Mouse (Mus musculus) heart, adult 8-10 months (tissue): ENCODE results near the gene Gba. TPM values are rescaled to one million over a fixed set of nuclear protein-coding genes. Genes with fewer than 3 reads are reported as not detected.
"Not testable (repeated sequence)": the region's sequence is repeated elsewhere in the genome, so short reads cannot be mapped to it uniquely, and the experiment has no call there.

Experiments
- DNase-seq: peaks from one replicate; pipeline ENCODE4 v3.0.0; 2022; ENCODE audit warnings: low spot score
- total RNA-seq, 4 experiments: library from RNA; stranded (reverse); gene quantifications; 2 replicates each; pipeline ENCODE4 v1.2.4; 2022

Gba gene
- 10 to 100 TPM; 17.0 to 19.8 (median 17.9) TPM for total RNA-seq

GRCm38 (mm10) chr3:89202253-89203141, at the start of gene Gba:
Gene Gba, plus strand, starts transcription at chr3:89202928.
- DNase-seq: peak; percentile 87

- DNase-seq: no peak
Observed at GRCm38 (mm10) chr3:89156951-89157350, 45.8 kb upstream of the Gba start.

- DNase-seq: no peak
Observed at GRCm38 (mm10) chr3:89158651-89159050, 44.1 kb upstream of the Gba start.

GRCm38 (mm10) chr3:89159211-89159610, 43.5 kb upstream of the Gba start:
- DNase-seq: no peak

- DNase-seq: no peak
Observed at GRCm38 (mm10) chr3:89159616-89160344, 42.9 kb upstream of the Gba start, which contains the start of gene Hcn3. Gene Hcn3, minus strand, starts transcription at chr3:89160196.

GRCm38 (mm10) chr3:89161207-89161606, 41.5 kb upstream of the Gba start:
- not testable (repeated sequence) for DNase-seq

- no peak for DNase-seq
Observed at GRCm38 (mm10) chr3:89161786-89162185, 40.9 kb upstream of the Gba start.

GRCm38 (mm10) chr3:89163123-89163522, 39.6 kb upstream of the Gba start:
- no peak for DNase-seq

GRCm38 (mm10) chr3:89163643-89164245, 39.0 kb upstream of the Gba start:
- no peak for DNase-seq

- peak; percentile 94 for DNase-seq
Observed at GRCm38 (mm10) chr3:89164506-89165267, 38.0 kb upstream of the Gba start, which contains the start of gene Clk2. Gene Clk2, plus strand, starts transcription at chr3:89164795.

- no peak for DNase-seq
Observed at GRCm38 (mm10) chr3:89165268-89165870, 37.4 kb upstream of the Gba start.

GRCm38 (mm10) chr3:89166945-89167344, 35.8 kb upstream of the Gba start:
- no peak for DNase-seq

- no peak for DNase-seq
Observed at GRCm38 (mm10) chr3:89174844-89175243, 27.9 kb upstream of the Gba start.

- DNase-seq: no peak
Observed at GRCm38 (mm10) chr3:89175544-89175943, 27.2 kb upstream of the Gba start.

- DNase-seq: no peak
Observed at GRCm38 (mm10) chr3:89176421-89176820, 26.3 kb upstream of the Gba start.

- peak; percentile 89 for DNase-seq
Observed at GRCm38 (mm10) chr3:89177242-89178106, 25.3 kb upstream of the Gba start, which contains the start of gene Scamp3. Gene Scamp3, plus strand, starts transcription at chr3:89177473.

- no peak for DNase-seq
Observed at GRCm38 (mm10) chr3:89178107-89178385, 24.7 kb upstream of the Gba start.

- no peak for DNase-seq
Observed at GRCm38 (mm10) chr3:89179056-89179455, 23.7 kb upstream of the Gba start.

GRCm38 (mm10) chr3:89181749-89182500, 20.8 kb upstream of the Gba start:
- no peak for DNase-seq
